Mouse (Mus musculus) bone marrow, adult 2 months (tissue): ENCODE measurements around the gene Eppin.

ENCODE experiments used
- CTCF ChIP-seq: fragments of 200-500 bp; IDR thresholded peaks from 2 replicates; pipeline ENCODE4 v1.5.1; 2011; ENCODE audit warnings: low read length, control low read depth; ENCODE audit not compliant: control insufficient read depth, insufficient read depth
- POLR2A ChIP-seq: fragments of 200-500 bp; IDR thresholded peaks from 2 replicates; pipeline ENCODE4 v1.6.1; 2011; ENCODE audit warnings: low read depth, mild to moderate bottlenecking, control low read depth, low read length, borderline replicate concordance; ENCODE audit not compliant: control insufficient read depth

DNA sequence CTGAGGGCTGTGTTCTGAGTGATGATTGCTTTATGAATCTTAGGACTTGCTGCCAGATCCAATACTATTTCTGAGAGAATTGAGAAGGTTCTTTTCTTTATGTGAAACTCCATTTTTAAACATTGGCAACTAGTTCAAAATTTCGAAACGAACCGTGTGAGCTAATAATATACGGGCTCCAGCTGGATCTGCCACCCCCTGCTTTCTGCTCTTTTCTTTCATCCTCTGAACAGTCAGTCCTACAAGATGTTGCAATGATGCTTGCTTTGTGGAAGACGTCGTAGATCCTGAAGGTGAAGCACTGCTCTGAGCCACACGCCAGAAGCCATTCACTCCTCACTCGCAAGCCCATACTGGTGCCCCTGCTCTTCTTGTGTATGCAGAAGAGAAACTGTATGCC is 35.0 kb downstream of the Eppin start:
- no peak for TF ChIP-seq CTCF
- no peak for TF ChIP-seq POLR2A
